Mouse (Mus musculus): ENCODE data around the gene Adam23.

DNA sequence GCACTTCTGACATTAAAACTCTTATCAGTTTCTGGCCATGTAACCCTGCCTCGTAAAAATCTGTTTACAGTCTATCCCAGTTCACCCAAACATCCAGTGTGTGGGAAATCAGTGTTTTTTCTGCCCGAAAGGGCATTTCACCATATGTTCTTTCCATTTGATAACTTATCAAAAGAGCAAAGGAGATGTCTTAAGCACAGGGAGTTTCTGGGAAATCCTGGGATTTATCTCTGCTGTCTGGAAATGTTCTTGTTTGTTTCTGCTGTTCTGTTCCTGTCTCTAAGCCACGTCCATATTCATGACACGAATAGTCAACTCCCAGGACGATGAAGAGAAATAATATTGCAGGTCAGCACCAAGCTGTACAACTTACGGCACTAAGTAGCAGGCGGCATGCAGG lies 11.6 kb upstream of the Adam23 start:
- TF ChIP-seq CTCF (IDR thresholded peaks at IDR 0.05; ENCODE audit: insufficient read depth, low read length) (no peak), POLR2A (IDR thresholded peaks at IDR 0.05; ENCODE audit: borderline replicate concordance, extremely low read depth, low read depth, low read length) (no peak)
